Mouse (Mus musculus) hindbrain, postnatal 0 days (tissue): Measurements from ENCODE around the gene Apoa4. TPM values are rescaled to one million over a fixed set of nuclear protein-coding genes. Genes with fewer than 3 reads are reported as not detected.

Experiments
- ATAC-seq: fragments of 200-750 bp; cut with Nextera tagmentation; 2 replicates; pipeline ENCODE4 v1.8.0; 2017; ENCODE audit warnings: mild to moderate bottlenecking, moderate TSS enrichment, moderate library complexity
- DNase-seq: peaks from one replicate; pipeline ENCODE4 v3.0.0-alpha.2; 2015; ENCODE audit warnings: low spot score
- H3K27ac ChIP-seq: fragments of 300-500 bp; sonication (generic); 2 replicates; pipeline ENCODE4 v1.5.1; 2014; ENCODE audit warnings: mild to moderate bottlenecking
- H3K27me3 ChIP-seq: fragments of 300-500 bp; sonication (generic); 2 replicates; pipeline ENCODE4 v1.6.1; 2014; ENCODE audit warnings: low read length, mixed read lengths; ENCODE audit not compliant: insufficient read depth
- H3K36me3 ChIP-seq: fragments of 300-500 bp; sonication (generic); 2 replicates; pipeline ENCODE4 v1.6.1; 2014; ENCODE audit warnings: low read length, mixed read lengths; ENCODE audit not compliant: insufficient read depth
- H3K4me1 ChIP-seq: fragments of 300-500 bp; sonication (generic); 2 replicates; pipeline ENCODE4 v1.6.1; 2014; ENCODE audit warnings: antibody characterized with exemption, low read length, mixed read lengths; ENCODE audit not compliant: insufficient read depth
- H3K4me2 ChIP-seq: fragments of 300-500 bp; sonication (generic); 2 replicates; pipeline ENCODE4 v1.6.1; 2014; ENCODE audit warnings: low read depth, mild to moderate bottlenecking, low read length, moderate library complexity, mixed read lengths
- H3K4me3 ChIP-seq: fragments of 300-500 bp; sonication (generic); 2 replicates; pipeline ENCODE4 v1.5.1; 2014; ENCODE audit warnings: low read length
- H3K9ac ChIP-seq: fragments of 300-500 bp; sonication (generic); replicated peaks from 2 replicates; pipeline ENCODE4 v1.6.1; 2014; ENCODE audit warnings: mild to moderate bottlenecking, low read length, moderate library complexity, mixed read lengths
- H3K9me3 ChIP-seq: fragments of 300-500 bp; sonication (generic); 2 replicates; pipeline ENCODE4 v1.6.1; 2016; ENCODE audit warnings: low read length, mixed read lengths
- CTCF ChIP-seq: IDR thresholded peaks from 2 replicates; pipeline ENCODE4 v1.5.1; 2016; ENCODE audit warnings: antibody characterized with exemption, control low read depth, low read depth
- WGBS: fragments of 180-500 bp; shearing (Covaris S2); extraction: QIAGEN DNeasy Blood & Tissue Kit; methylation state at CpG from one replicate; pipeline ENCODE4 v1.1.7; 2014; 5-methylcytosine and 5-hydroxymethylcytosine counted together
- polyA plus RNA-seq: library from polyadenylated mRNA; unstranded; fragments of >200 nt; fragmentation: Nextera tagmentation; extraction: Ambion mirVana; gene quantifications from 2 replicates; pipeline ENCODE4 v1.2.1, GENCODE M21; 2015
- total RNA-seq: library from RNA; depleted of rRNA; stranded (reverse); fragments of >200 nt; gene quantifications from 2 replicates; pipeline ENCODE4 v1.2.3, GENCODE M21; 2014

Apoa4 gene
- total and polyA plus RNA-seq, 2 experiments from 2014 or later = not detected

DNA sequence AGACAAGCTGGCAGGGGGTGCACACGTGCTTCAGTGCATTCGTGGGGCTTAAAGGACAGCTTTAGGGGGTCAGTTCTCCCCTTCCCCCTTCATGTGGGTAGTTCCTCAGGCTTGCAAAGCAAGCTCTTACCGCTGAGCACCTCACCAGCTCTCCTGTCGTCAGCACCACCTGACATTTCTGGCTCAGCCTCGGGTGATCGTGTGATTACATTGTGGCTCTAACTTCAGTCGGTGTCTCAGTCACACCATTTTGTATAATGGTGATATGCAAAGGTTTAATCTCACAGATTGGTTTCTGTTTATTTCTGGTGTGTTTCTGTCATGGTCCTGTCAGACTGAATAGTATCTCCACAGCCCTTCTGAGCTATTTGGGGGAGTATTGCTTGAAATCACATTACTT, 41.6 kb upstream of the Apoa4 start:
- DNase-seq (no peak), ATAC-seq (no peak)
- H3K4me1 ChIP-seq = no peaks in the 10 kb centered on the region
- no peak overlapping the region for H3K4me2 ChIP-seq
- no peak overlapping the region for H3K9ac ChIP-seq
- 79% methylated on average over 7 of the region's 7 CpGs for WGBS
- no peak overlapping the region for H3K27ac ChIP-seq
- peaks cover 60% of the 10 kb centered on the region for H3K36me3 ChIP-seq
- no peaks in the 10 kb centered on the region for H3K27me3 ChIP-seq
- H3K9me3 ChIP-seq = no peaks in the 10 kb centered on the region
- no peak overlapping the region for H3K4me3 ChIP-seq
- TF ChIP-seq CTCF = no peak

DNA sequence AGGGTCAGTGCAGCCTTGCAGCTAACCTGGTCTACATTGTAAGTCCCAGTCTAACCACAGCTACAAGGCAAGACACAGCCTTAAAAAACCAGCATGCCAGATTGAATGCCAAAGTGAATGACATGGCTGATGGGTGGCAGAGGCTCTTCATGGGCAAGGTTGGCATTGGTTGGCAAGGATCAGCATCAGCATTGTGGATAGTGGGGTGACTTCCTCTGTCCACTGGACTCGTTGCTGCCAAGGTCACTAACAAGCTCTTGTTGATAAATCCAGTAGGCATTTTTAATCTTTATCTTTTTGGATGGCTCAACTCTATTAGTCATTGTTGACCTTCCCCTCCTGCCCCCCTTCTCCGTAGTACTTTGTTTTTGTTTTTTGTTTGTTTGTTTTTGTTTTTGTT, 40.9 kb upstream of the Apoa4 start:
- Histone ChIP-seq H3K27ac (no peak overlapping the region), H3K4me1 (no peaks in the 10 kb centered on the region), H3K36me3 (peaks cover 65% of the 10 kb centered on the region), H3K4me2 (no peak overlapping the region), H3K9me3 (no peaks in the 10 kb centered on the region), H3K9ac (no peak overlapping the region), H3K27me3 (no peaks in the 10 kb centered on the region), H3K4me3 (no peak overlapping the region)
- WGBS = 86% methylated on average over 2 of the region's 2 CpGs
- DNase-seq = no peak
- TF ChIP-seq CTCF = no peak
- ATAC-seq = no peak

GRCm38 (mm10) chr9:46206834-46207500, 33.5 kb upstream of the Apoa4 start:
- Histone ChIP-seq H3K27ac (no peak overlapping the region), H3K9me3 (no peaks in the 10 kb centered on the region), H3K36me3 (peaks cover 72% of the 10 kb centered on the region), H3K4me1 (no peaks in the 10 kb centered on the region), H3K27me3 (no peaks in the 10 kb centered on the region), H3K9ac (no peak overlapping the region), H3K4me2 (no peak overlapping the region), H3K4me3 (no peak overlapping the region)
- no peak for TF ChIP-seq CTCF
- ATAC-seq (no peak), DNase-seq (no peak)
- WGBS = 81% methylated on average over 10 of the region's 10 CpGs

DNA sequence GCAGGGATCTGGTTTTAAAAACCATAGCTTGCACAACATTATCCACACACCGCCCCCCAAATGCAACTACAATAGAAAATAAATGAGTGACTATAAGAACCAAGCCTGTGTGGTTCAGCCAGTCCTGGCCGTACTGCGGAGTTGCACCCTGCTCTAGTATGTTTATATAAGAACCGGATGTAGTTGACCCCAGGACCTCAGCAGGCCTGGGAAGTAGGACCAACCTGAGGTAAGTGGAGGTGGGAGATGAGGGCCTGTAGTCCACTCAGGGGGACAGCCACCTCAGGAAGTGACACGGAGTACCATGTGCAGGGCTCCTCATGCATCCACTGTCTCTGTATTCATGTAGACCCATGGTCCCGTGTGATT, 33.0 kb upstream of the Apoa4 start:
- no peaks in the 10 kb centered on the region for H3K4me1 ChIP-seq
- 93% methylated on average over 6 of the region's 6 CpGs for WGBS

DNA sequence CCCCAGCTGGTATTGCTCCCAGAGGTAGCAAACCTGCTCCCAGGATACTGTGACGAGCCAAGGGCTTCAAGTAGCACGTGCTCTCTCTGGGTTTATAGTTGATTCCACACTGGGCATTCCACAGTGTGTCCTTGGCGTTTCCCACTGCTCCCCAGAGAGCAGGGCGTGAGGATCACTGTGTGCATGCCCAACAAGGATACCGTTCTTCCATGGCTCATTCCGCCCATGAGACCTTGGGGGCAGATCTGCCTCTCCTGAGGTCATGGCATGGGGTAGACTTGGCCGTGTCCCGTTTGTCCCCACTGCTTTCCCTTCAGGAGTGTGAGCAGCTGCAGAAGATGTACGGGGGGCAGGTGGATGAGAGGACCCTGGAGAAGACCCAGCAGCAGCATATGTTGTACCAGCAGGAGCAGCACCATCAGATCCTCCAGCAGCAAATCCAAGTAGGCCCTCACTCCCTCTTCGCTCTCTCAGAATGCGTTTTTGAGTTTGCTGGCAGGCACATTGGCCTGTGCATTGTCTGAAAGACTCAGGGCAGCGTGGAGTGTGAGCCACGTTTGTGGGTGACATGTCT, 32.0 kb upstream of the Apoa4 start:
- Histone ChIP-seq H3K4me3 (no peak overlapping the region), H3K36me3 (peaks cover 70% of the 10 kb centered on the region), H3K4me1 (no peaks in the 10 kb centered on the region), H3K9ac (no peak overlapping the region), H3K27me3 (no peaks in the 10 kb centered on the region), H3K27ac (no peak overlapping the region), H3K4me2 (no peak overlapping the region), H3K9me3 (no peaks in the 10 kb centered on the region)
- DNase-seq (no peak), ATAC-seq (no peak)
- TF ChIP-seq CTCF = no peak
- WGBS = 80% methylated on average over 13 of the region's 13 CpGs

More for the DNA sequence above, 33.0 kb upstream of the Apoa4 start:
- no peak overlapping the region for H3K4me3 ChIP-seq
- ATAC-seq = no peak
- no peak for TF ChIP-seq CTCF
- no peak overlapping the region for H3K9ac ChIP-seq
- H3K27me3 ChIP-seq = no peaks in the 10 kb centered on the region
- no peak overlapping the region for H3K4me2 ChIP-seq
- no peak overlapping the region for H3K27ac ChIP-seq
- DNase-seq = no peak
- no peaks in the 10 kb centered on the region for H3K9me3 ChIP-seq
- peaks cover 72% of the 10 kb centered on the region for H3K36me3 ChIP-seq

DNA sequence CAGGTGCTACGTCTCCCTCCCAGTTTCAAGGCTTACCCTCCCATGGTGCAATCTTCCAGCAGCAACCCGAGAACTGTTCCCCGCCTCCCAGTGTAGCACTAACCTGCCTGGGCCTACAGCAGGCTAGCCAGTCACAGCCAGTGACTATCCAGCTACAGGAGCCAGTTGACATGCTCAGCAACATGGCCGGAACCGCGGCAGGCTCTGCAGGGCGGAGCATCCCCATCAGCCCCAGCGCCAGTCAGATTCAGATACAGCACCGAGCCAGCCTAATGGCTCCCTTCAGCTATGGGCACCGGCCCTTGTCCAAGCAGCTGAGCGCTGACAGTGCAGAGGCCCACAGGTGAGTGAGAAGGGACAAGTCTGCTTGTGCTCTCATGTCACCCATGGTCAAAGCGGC, 30.0 kb upstream of the Apoa4 start:
- H3K9me3 ChIP-seq = no peaks in the 10 kb centered on the region
- 94% methylated on average over 12 of the region's 12 CpGs for WGBS
- no peak overlapping the region for H3K4me3 ChIP-seq
- TF ChIP-seq CTCF = no peak
- no peaks in the 10 kb centered on the region for H3K4me1 ChIP-seq
- DNase-seq (no peak), ATAC-seq (no peak)
- H3K36me3 ChIP-seq = peaks cover 63% of the 10 kb centered on the region
- H3K9ac ChIP-seq = no peak overlapping the region
- no peaks in the 10 kb centered on the region for H3K27me3 ChIP-seq
- H3K4me2 ChIP-seq = no peak overlapping the region
- H3K27ac ChIP-seq = no peak overlapping the region

DNA sequence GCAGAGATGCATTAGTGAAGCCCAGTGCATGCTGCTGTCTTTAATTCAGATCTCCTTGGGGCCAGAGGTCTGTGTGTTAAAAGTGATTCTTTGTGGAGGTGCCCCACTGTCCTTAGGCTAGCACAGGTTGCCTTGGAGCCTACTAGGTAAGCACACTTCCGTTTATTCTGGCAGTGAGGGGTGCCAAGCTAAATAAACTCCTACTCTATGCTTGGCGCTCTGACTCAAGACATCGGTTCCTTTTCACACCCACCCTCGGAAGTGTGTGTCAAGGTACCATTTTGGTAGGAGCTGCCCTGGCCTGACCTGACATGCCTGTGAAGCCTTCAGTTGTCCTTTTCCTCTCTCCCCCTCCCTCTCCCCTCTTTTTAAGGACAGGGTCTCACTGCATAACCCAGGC, 26.2 kb upstream of the Apoa4 start:
- 84% methylated on average over 4 of the region's 4 CpGs for WGBS
- H3K9me3 ChIP-seq = no peaks in the 10 kb centered on the region
- TF ChIP-seq CTCF = no peak

More for the DNA sequence above, 26.2 kb upstream of the Apoa4 start:
- Histone ChIP-seq H3K4me1 (no peaks in the 10 kb centered on the region), H3K4me3 (no peak overlapping the region), H3K27me3 (no peaks in the 10 kb centered on the region), H3K27ac (no peak overlapping the region), H3K36me3 (peaks cover 36% of the 10 kb centered on the region), H3K9ac (no peak overlapping the region), H3K4me2 (no peak overlapping the region)
- ATAC-seq = no peak
- DNase-seq = no peak
